Mouse (Mus musculus): ENCODE measurements around the gene Tsga10.

DNA sequence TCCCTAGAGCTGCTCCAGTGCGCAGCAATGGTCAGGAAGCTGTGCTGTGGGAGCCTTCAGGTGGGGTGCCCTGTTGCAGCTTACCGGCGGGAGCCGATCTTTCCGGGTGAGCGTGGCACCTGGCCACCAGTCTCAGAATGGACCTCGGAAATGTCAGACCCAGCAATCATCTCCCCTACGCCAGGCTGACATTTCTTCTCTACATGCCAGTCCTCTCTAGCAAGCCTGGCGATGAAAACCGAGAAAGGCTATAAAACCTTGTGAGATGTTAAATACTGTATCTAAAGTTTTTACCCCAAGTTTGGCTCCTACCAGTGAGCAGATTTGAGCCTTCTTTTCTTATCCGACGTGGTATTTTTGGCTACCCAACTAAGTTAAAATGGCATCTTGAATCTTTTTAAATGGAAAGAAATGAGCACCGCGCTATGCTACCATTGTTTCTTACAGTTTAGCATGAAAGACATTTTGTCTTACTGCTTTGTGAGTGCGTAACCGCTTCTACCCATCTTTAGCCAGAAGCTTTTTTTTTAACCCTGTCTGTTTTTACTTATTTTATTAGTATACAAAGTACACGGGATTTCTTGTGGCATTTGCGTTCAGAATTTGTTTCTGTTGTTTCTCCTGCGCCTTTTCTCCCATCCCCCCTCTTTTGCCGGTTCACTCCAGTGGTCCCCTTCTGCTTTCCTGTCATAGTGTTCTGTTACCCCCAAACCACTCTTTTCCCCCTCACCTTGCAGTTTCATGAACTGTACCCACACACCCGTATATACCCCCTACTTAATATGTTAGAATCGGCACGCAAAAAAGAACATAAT, 621 bp downstream of the Tsga10 start:
- no peak for TF ChIP-seq CTCF (IDR thresholded peaks at IDR 0.05; ENCODE audit: low read depth)
- TF ChIP-seq EP300 (IDR thresholded peaks at IDR 0.05; ENCODE audit: low read depth): no peak
